Mouse (Mus musculus) lung, embryonic 16.5 days (tissue): Measurements from ENCODE around the gene Socs3. TPM values are rescaled to one million over a fixed set of nuclear protein-coding genes. Genes with fewer than 3 reads are reported as not detected.
A peak's percentile ranks its signal among the peaks of the same experiment; 100 is the strongest.

Source experiments
- ATAC-seq: fragments of 200-750 bp; cut with Nextera tagmentation; 2 replicates; pipeline ENCODE4 v1.8.0; 2017; ENCODE audit warnings: low read depth, mild to moderate bottlenecking, moderate library complexity
- H3K27ac ChIP-seq: fragments of 300-500 bp; sonication (generic); 2 replicates; pipeline ENCODE4 v1.5.1; 2014; ENCODE audit warnings: mild to moderate bottlenecking, control low read depth, low read length
- H3K27me3 ChIP-seq: fragments of 300-500 bp; sonication (generic); 2 replicates; pipeline ENCODE4 v1.6.1; 2014; ENCODE audit warnings: low read depth, low read length, mixed read lengths; ENCODE audit not compliant: control insufficient read depth, insufficient read depth
- H3K36me3 ChIP-seq: fragments of 300-500 bp; sonication (generic); 2 replicates; pipeline ENCODE4 v1.6.1; 2014; ENCODE audit warnings: low read length; ENCODE audit not compliant: control insufficient read depth, insufficient read depth
- H3K4me1 ChIP-seq: fragments of 300-500 bp; sonication (generic); replicated peaks from 2 replicates; pipeline ENCODE4 v1.6.1; 2014; ENCODE audit warnings: low read length, mixed read lengths; ENCODE audit not compliant: control insufficient read depth, insufficient read depth
- H3K4me2 ChIP-seq: fragments of 300-500 bp; sonication (generic); 2 replicates; pipeline ENCODE4 v1.6.1; 2014; ENCODE audit warnings: low read depth, low read length, control low read depth
- H3K4me3 ChIP-seq: fragments of 300-500 bp; sonication (generic); 2 replicates; pipeline ENCODE4 v1.5.1; 2014; ENCODE audit warnings: mild to moderate bottlenecking, low read length, control low read depth
- H3K9ac ChIP-seq: fragments of 300-500 bp; sonication (generic); 2 replicates; pipeline ENCODE4 v1.6.1; 2014; ENCODE audit warnings: low read length, control low read depth
- H3K9me3 ChIP-seq: fragments of 300-500 bp; sonication (generic); 2 replicates; pipeline ENCODE4 v1.6.1; 2016; ENCODE audit warnings: low read length; ENCODE audit not compliant: control insufficient read depth
- WGBS: fragments of 180-500 bp; shearing (Covaris S2); extraction: QIAGEN DNeasy Blood & Tissue Kit; methylation state at CpG from one replicate; pipeline ENCODE4 v1.1.7; 2014; 5-methylcytosine and 5-hydroxymethylcytosine counted together
- polyA plus RNA-seq: library from polyadenylated mRNA; unstranded; fragments of >200 nt; fragmentation: Nextera tagmentation; extraction: Ambion mirVana; gene quantifications from 2 replicates; pipeline ENCODE4 v1.2.1, GENCODE M21; 2015

Gene Socs3
- 12.5 and 13.2 TPM in 2 replicates for polyA plus RNA-seq

- Histone ChIP-seq H3K4me3 (peak within 1 kb of the TSS; percentile 85), H3K9me3 (no peaks in the 10 kb centered on the region), H3K4me1 (peaks cover 46% of the 10 kb centered on the region), H3K9ac (peak within 1 kb of the TSS; percentile 96), H3K4me2 (peak within 1 kb of the TSS; percentile 98), H3K27ac (peak within 1 kb of the TSS; percentile 98), H3K27me3 (peaks cover 4% of the 10 kb centered on the region; the same call in 1 of the 2 replicates), H3K36me3 (no peaks in the 10 kb centered on the region)
- peak; percentile 36 for ATAC-seq
- WGBS = 9% methylated on average over 21 of the region's 21 CpGs
Observed at GRCm38 (mm10) chr11:117969945-117970872, at the start of gene Socs3. Gene Socs3, minus strand, starts transcription at chr11:117970047.

- no peak overlapping the region for H3K27ac ChIP-seq
- no peaks in the 10 kb centered on the region for H3K9me3 ChIP-seq
- no peaks in the 10 kb centered on the region for H3K27me3 ChIP-seq
- 89% methylated on average over 4 of the region's 4 CpGs for WGBS
- ATAC-seq = no peak
- peaks cover 11% of the 10 kb centered on the region; the same call in 1 of the 2 replicates for H3K36me3 ChIP-seq
- no peak overlapping the region for H3K4me3 ChIP-seq
- no peak overlapping the region for H3K9ac ChIP-seq
- no peaks in the 10 kb centered on the region for H3K4me1 ChIP-seq
- no peak overlapping the region for H3K4me2 ChIP-seq
Observed at GRCm38 (mm10) chr11:118018328-118018727, 48.5 kb upstream of the Socs3 start.

DNA sequence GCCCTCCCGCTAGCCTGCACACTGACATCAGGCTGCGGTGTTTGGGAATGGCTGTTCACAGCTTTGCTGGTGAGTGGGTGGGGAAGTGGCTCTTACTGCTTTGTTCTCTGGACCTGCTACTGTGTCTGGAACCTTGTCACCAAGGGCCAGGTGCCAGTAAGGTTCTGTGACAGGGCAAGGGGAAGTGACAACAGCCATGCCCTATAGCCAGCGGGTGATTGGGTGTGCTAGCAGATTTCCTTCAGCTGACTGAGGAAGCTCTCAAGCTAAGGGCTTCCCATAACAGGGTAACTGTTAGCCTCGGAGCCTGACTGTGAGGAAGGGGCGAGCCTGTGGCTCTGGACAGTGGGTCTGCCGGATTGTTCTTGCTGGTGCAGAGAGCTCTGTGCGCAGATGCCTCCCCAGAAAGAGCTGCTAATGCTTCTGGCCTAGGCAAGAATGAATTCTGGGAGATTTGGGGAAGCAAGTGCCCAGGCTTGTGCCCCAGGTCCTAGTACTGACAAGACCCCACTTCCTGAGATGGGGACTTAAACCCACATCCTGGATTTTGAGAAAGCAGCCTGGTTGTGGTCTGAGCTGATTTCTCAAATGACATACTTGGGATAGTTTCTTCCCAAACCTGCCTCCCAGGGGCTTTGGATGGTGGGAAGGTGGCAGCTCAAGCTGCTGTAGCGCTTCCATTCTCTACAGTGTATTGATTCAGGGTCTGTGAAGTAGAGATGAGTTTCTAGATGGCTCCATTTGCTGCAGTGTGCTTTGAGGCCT lies 45.7 kb upstream of the Socs3 start:
- no peaks in the 10 kb centered on the region for H3K27me3 ChIP-seq
- H3K9me3 ChIP-seq = no peaks in the 10 kb centered on the region
- H3K36me3 ChIP-seq = peaks cover 9% of the 10 kb centered on the region; the same call in 1 of the 2 replicates
- no peak overlapping the region for H3K9ac ChIP-seq
- H3K27ac ChIP-seq = no peak overlapping the region
- 86% methylated on average over 8 of the region's 8 CpGs for WGBS
- H3K4me1 ChIP-seq = no peaks in the 10 kb centered on the region
- no peak overlapping the region for H3K4me3 ChIP-seq
- no peak overlapping the region for H3K4me2 ChIP-seq
- no peak for ATAC-seq

DNA sequence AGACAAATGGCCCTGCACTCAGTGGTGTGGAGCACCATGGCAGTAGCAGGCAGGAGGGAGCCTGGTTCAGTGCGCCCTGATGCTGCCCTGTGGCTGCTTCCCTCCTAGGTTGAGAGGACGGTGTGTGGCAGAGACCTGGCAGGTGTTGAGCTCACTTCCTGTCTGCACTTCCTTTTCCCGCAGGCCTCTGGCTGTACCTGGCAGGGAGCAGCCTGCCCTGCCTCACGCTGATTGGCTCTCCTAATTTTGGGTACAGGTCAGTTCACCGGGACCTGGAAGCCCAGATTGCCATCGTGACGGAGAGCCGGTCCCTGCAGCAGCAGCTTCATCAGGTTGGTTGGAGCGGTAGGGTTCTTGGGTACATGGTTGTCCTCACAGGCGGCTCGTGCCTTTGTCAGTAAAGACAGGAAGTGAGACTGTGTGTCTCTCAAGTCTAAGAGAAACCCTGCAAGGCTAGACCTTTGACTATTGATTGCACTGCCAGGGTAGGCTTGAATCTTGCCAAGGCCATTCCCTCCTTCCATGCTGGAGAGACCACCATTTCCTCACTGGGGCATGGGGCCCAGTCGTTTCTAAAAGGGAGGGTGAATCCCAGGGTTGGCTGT lies 44.6 kb upstream of the Socs3 start:
- 70% methylated on average over 12 of the region's 12 CpGs for WGBS
- no peak overlapping the region for H3K4me2 ChIP-seq
- ATAC-seq = no peak
- H3K9me3 ChIP-seq = no peaks in the 10 kb centered on the region
- no peak overlapping the region for H3K4me3 ChIP-seq
- H3K27ac ChIP-seq = no peak overlapping the region
- no peak overlapping the region for H3K9ac ChIP-seq
- H3K36me3 ChIP-seq = peaks cover 9% of the 10 kb centered on the region; the same call in 1 of the 2 replicates
- peaks cover under 1% of the 10 kb centered on the region; the same call in 1 of the 2 replicates for H3K4me1 ChIP-seq
- H3K27me3 ChIP-seq = no peaks in the 10 kb centered on the region

DNA sequence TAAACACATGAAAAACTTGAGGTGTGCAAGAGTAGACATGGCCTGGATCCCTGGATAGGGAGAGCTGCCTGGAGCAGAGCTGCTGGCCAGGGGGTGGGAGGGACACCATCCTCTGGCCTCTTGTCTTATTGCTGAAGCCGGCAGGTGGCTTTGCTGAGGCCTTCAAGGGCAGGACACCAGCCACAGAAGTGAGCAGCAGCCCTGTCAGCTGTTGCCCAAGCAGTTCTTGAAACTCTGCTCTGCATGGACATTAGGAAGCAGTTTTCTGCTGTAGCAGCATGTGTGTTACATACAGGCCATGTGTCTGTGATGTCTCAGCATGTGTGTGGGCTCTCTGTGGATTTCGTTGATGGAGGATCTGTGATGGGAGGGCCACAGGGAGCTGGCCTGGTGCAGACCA lies 43.5 kb upstream of the Socs3 start:
- no peak overlapping the region for H3K4me3 ChIP-seq
- H3K4me1 ChIP-seq = peaks cover 8% of the 10 kb centered on the region
- ATAC-seq = no peak
- H3K9me3 ChIP-seq = no peaks in the 10 kb centered on the region
- no peaks in the 10 kb centered on the region for H3K27me3 ChIP-seq
- H3K4me2 ChIP-seq = no peak overlapping the region
- WGBS = 81% methylated on average over 2 of the region's 2 CpGs
- H3K9ac ChIP-seq = no peak overlapping the region
- H3K27ac ChIP-seq = no peak overlapping the region
- H3K36me3 ChIP-seq = peaks cover 9% of the 10 kb centered on the region; the same call in 1 of the 2 replicates

DNA sequence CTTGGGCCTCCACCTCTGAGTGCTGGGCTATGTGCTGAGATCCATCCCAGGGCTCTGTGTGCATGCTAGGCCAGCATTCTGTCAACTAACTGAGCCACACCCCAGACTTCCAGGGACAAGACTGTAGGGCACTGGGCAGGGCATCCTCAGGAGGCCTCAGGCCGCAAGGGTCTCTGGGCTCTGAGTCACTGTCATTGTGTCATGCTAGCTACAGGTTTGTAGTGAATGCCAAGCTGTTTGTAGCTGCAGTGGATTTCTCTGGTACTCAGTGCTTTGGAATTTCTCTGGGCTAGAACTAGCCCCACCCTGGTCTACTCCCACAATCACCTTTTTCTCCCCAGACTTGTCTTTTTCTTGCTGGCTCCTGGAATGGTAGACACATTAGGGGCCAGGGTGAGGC lies 42.7 kb upstream of the Socs3 start:
- H3K4me1 ChIP-seq = peaks cover 16% of the 10 kb centered on the region
- 85% methylated on average over 1 of the region's 1 CpGs for WGBS

DNA sequence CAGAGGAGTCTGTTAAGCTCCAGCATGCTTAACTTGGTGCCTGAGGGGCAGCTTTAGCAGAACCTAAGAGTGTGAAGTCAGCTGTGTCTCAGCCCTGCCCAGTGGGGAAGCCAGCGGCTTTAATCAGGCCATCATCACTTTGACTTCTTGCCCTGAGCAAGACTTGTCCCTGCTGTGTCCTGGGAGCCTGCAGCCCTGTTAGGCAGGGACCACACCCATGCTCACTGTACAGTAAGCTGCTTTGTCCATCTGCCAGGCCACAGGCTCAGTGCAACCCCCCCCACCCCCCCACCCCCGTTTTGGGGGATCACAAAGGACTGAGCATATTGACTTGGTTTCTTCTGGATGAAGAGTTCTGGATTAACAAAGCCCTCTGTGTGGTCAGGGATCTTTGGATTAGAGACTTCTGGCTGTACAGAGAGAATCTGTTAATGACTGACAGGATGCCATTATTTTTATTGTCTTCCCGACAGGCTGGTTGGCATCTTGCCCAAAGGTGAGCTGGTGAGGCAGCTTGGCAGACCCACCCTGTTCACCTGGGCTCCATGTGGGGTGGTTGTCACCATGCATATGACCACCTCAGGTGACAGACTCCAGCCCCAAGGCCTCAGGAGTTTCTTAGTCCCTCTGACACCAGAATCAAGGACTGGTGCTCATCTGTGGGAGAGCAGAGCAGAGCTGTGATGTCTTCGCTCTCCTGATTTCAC lies 40.2 kb upstream of the Socs3 start:
- ATAC-seq = no peak
- no peaks in the 10 kb centered on the region for H3K9me3 ChIP-seq
- 59% methylated on average over 4 of the region's 4 CpGs for WGBS
- no peak overlapping the region for H3K27ac ChIP-seq
- H3K27me3 ChIP-seq = no peaks in the 10 kb centered on the region
- H3K36me3 ChIP-seq = peaks cover 8% of the 10 kb centered on the region
- H3K4me3 ChIP-seq = no peak overlapping the region
- H3K4me2 ChIP-seq = no peak overlapping the region
- peaks cover 22% of the 10 kb centered on the region for H3K4me1 ChIP-seq
- H3K9ac ChIP-seq = no peak overlapping the region; the same call in 1 of the 2 replicates

More for the DNA sequence above, 42.7 kb upstream of the Socs3 start:
- H3K9me3 ChIP-seq = no peaks in the 10 kb centered on the region
- H3K9ac ChIP-seq = no peak overlapping the region
- H3K4me2 ChIP-seq = no peak overlapping the region
- no peak overlapping the region for H3K27ac ChIP-seq
- no peaks in the 10 kb centered on the region for H3K27me3 ChIP-seq
- ATAC-seq = no peak
- peaks cover 3% of the 10 kb centered on the region; the same call in 1 of the 2 replicates for H3K36me3 ChIP-seq
- H3K4me3 ChIP-seq = no peak overlapping the region

DNA sequence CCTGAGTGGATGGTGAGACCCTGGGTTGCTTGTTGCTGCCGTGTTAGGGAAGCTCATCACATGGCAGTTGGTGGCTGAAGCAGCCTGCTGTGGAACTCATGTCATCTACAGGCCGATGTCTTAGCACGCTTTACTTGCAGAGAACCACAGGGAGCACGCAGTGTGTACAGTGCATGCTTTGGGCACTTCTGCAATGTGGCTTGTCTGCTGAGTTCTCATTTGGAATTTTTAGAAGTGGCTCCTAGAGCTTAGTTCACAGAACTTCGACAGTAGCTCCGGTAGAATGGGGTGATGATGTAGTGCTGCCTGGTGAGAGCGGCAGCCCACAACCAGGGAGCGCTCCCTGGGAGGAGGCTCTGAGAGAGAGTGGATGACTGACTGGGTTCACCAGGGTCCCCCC lies 39.0 kb upstream of the Socs3 start:
- no peak for ATAC-seq
- H3K27me3 ChIP-seq = no peaks in the 10 kb centered on the region
- H3K36me3 ChIP-seq = peaks cover 11% of the 10 kb centered on the region
- H3K4me3 ChIP-seq = no peak overlapping the region
- 63% methylated on average over 8 of the region's 8 CpGs for WGBS
- H3K4me1 ChIP-seq = peaks cover 23% of the 10 kb centered on the region
- no peak overlapping the region for H3K27ac ChIP-seq
- H3K9ac ChIP-seq = peak overlapping the region; percentile 13; the same call in 1 of the 2 replicates
- no peaks in the 10 kb centered on the region for H3K9me3 ChIP-seq
- no peak overlapping the region for H3K4me2 ChIP-seq
